Mouse (Mus musculus) common myeloid progenitor, adult 5-6 weeks (primary cell): Measurements from ENCODE around the gene Tpcn2. TPM values are rescaled to one million over a fixed set of nuclear protein-coding genes. Genes with fewer than 3 reads are reported as not detected.

ENCODE experiments used
- ATAC-seq: replicated peaks from 2 replicates; pipeline ENCODE4 v1.8.0; 2016; ENCODE audit warnings: low read depth, mild to moderate bottlenecking, moderate TSS enrichment, inconsistent platforms; ENCODE audit not compliant: poor library complexity, severe bottlenecking
- total RNA-seq: library from RNA; stranded (forward); fragments of 200-1000, 187-1606 nt; gene quantifications from 2 replicates; pipeline ENCODE4 v1.2.3, GENCODE M21; 2017

Gene Tpcn2
- total RNA-seq, 1 experiment from 2014 or later = 8.7 TPM

- ATAC-seq = peak; percentile 77
These were observed 30.9 kb downstream of the Tpcn2 start for GRCm38 (mm10) chr7:145252715-145253476.

GRCm38 (mm10) chr7:145250225-145250624, 33.6 kb downstream of the Tpcn2 start:
- no peak for ATAC-seq

GRCm38 (mm10) chr7:145248911-145249310, 34.9 kb downstream of the Tpcn2 start:
- peak; percentile 48 for ATAC-seq

GRCm38 (mm10) chr7:145242851-145243712, 40.7 kb downstream of the Tpcn2 start:
- ATAC-seq = peak; percentile 90

GRCm38 (mm10) chr7:145242028-145242427, 41.8 kb downstream of the Tpcn2 start:
- ATAC-seq = no peak

GRCm38 (mm10) chr7:145240929-145241328, 42.9 kb downstream of the Tpcn2 start:
- ATAC-seq = no peak

GRCm38 (mm10) chr7:145239736-145240505, 43.9 kb downstream of the Tpcn2 start:
- no peak for ATAC-seq

- no peak for ATAC-seq
These were observed 44.7 kb downstream of the Tpcn2 start for GRCm38 (mm10) chr7:145239145-145239544.

- ATAC-seq = no peak
These were observed 48.7 kb downstream of the Tpcn2 start for GRCm38 (mm10) chr7:145234841-145235790.

GRCm38 (mm10) chr7:145231659-145232058, 52.2 kb downstream of the Tpcn2 start:
- ATAC-seq = no peak

GRCm38 (mm10) chr7:145226641-145227040, 57.2 kb downstream of the Tpcn2 start:
- ATAC-seq = no peak

- ATAC-seq = no peak
These were observed 58.2 kb downstream of the Tpcn2 start for GRCm38 (mm10) chr7:145225626-145226025.

- peak; percentile 48; the same call in 1 of the 2 replicates for ATAC-seq
These were observed 61.7 kb downstream of the Tpcn2 start for GRCm38 (mm10) chr7:145221841-145222689.

- no peak for ATAC-seq
These were observed 62.5 kb downstream of the Tpcn2 start for GRCm38 (mm10) chr7:145221346-145221745.

- ATAC-seq = no peak
These were observed 64.4 kb downstream of the Tpcn2 start for GRCm38 (mm10) chr7:145219420-145219831.

GRCm38 (mm10) chr7:145216591-145216990, 67.2 kb downstream of the Tpcn2 start:
- ATAC-seq = no peak

GRCm38 (mm10) chr7:145215476-145215875, 68.3 kb downstream of the Tpcn2 start:
- peak; percentile 73 for ATAC-seq
